Mouse (Mus musculus) heart, postnatal 0 days (tissue): ENCODE data around the gene Aim2.

ENCODE experiments used
- CTCF ChIP-seq: IDR thresholded peaks from 2 replicates; pipeline ENCODE4 v1.5.1; 2016; ENCODE audit warnings: antibody characterized with exemption, control low read depth, low read depth
- EP300 ChIP-seq: IDR thresholded peaks from 2 replicates; pipeline ENCODE4 v1.6.1; 2016; ENCODE audit warnings: antibody characterized with exemption, low read depth

DNA sequence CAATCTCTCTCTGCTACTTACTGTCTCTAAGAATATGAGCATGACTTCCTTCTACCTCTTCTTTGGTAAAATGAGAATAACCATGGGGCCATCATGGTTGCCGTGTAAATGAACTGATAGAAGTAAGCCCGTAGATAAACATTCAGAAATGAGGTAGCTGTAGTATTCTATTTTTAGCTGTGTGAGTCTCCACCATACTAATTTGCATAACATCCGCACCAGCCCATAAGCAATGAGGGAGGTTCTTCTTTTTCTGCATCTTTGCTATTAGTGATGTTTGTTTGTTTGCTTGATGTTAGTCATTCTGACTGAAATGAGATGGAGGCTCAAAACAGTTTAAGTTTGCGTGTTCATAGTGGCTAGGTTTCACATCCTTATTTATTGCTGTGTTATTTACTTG is 61.2 kb downstream of the Aim2 start:
- TF ChIP-seq EP300 (no peak), CTCF (no peak)
